Comparison of ENCODE assay signal across 30 mouse cellular contexts in genomic region chr15:42322940-42323339, GRCm38 (mm10).
DNase-seq lines count a peak whose midpoint lies in the region; ATAC-seq lines count a peak whose summit lies in the region.
"Had no signal": no experiment of that assay in that cellular context is flagged by ENCODE, and none has a peak within 500 bp of the region (broad histone marks: within the 10 kb centered on the region; RNA-seq: fewer than 3 reads in every experiment).

No protein-coding gene starts in this region.

- H3K9ac ChIP-seq in liver, embryonic 12.5 days: no peak overlapping the region
- H3K9ac ChIP-seq in liver, embryonic 13.5 days: no peak overlapping the region
- no peak overlapping the region for H3K9ac ChIP-seq in intestine, embryonic 16.5 days (ENCODE audit: low read depth, low read length)
- H3K9ac ChIP-seq: embryonic facial prominence, embryonic 13.5 days; forebrain, embryonic 13.5 days; forebrain, postnatal 0 days; heart, embryonic 12.5 days; heart, embryonic 15.5 days; hindbrain, embryonic 13.5 days had no signal

- 58% methylated on average over 1 of the region's 1 CpGs for WGBS in liver, embryonic 12.5 days (ENCODE audit: insufficient replicate concordance)
- WGBS in liver, embryonic 13.5 days (ENCODE audit: insufficient replicate concordance): 38% methylated on average over 1 of the region's 1 CpGs
- 88% methylated on average over 1 of the region's 1 CpGs for WGBS in intestine, embryonic 16.5 days

- no peaks in the 10 kb centered on the region for H3K9me3 ChIP-seq in liver, embryonic 12.5 days (replicated peaks)
- no peaks in the 10 kb centered on the region for H3K9me3 ChIP-seq in liver, embryonic 13.5 days (replicated peaks)
- no peaks in the 10 kb centered on the region for H3K9me3 ChIP-seq in intestine, embryonic 16.5 days (ENCODE audit: control insufficient read depth, low read length)
- H3K9me3 ChIP-seq: embryonic facial prominence, embryonic 10.5 days; embryonic facial prominence, embryonic 13.5 days; forebrain, embryonic 13.5 days; heart, embryonic 12.5 days; heart, embryonic 15.5 days; hindbrain, embryonic 10.5 days; hindbrain, embryonic 13.5 days had no signal

- H3K4me1 ChIP-seq in liver, embryonic 12.5 days: no peaks in the 10 kb centered on the region
- H3K4me1 ChIP-seq in liver, embryonic 13.5 days (replicated peaks): no peaks in the 10 kb centered on the region
- H3K4me1 ChIP-seq in intestine, embryonic 16.5 days (ENCODE audit: control insufficient read depth, insufficient read depth, low read length): no peaks in the 10 kb centered on the region
- H3K4me1 ChIP-seq: embryonic facial prominence, embryonic 10.5 days; embryonic facial prominence, embryonic 13.5 days; heart, embryonic 15.5 days; hindbrain, embryonic 10.5 days had no signal

- H3K4me3 ChIP-seq in liver, embryonic 12.5 days: no peak overlapping the region
- no peak overlapping the region for H3K4me3 ChIP-seq in liver, embryonic 13.5 days (replicated peaks)
- H3K4me3 ChIP-seq in intestine, embryonic 16.5 days (ENCODE audit: low read length): no peak overlapping the region
- H3K4me3 ChIP-seq: embryonic facial prominence, embryonic 10.5 days; embryonic facial prominence, embryonic 13.5 days; erythroblast, embryonic 14.5 days; forebrain, embryonic 13.5 days; gastrocnemius, adult 2 months; heart, embryonic 12.5 days; heart, embryonic 15.5 days; hindbrain, embryonic 10.5 days; hindbrain, embryonic 13.5 days had no signal

- H3K27ac ChIP-seq in liver, embryonic 12.5 days: no peak overlapping the region
- H3K27ac ChIP-seq in liver, embryonic 13.5 days: no peak overlapping the region
- H3K27ac ChIP-seq in intestine, embryonic 16.5 days (ENCODE audit: low read length): no peak overlapping the region
- H3K27ac ChIP-seq: embryonic facial prominence, embryonic 10.5 days; embryonic facial prominence, embryonic 13.5 days; forebrain, embryonic 13.5 days; gastrocnemius, adult 2 months; heart, embryonic 15.5 days; hindbrain, embryonic 10.5 days; hindbrain, embryonic 13.5 days had no signal

- DNase-seq in liver: no peak
- peak; percentile 48 for DNase-seq in c-Kit-positive CD71-positive TER-119-negative erythroid progenitor cells, embryonic 14.5 days (ENCODE audit: low read depth)
- DNase-seq in liver, embryonic 13.5 days: no peak
- no peak for DNase-seq in T-cell, adult 2 months (ENCODE audit: low spot score)
- no peak for DNase-seq in right cerebral cortex, postnatal 10 days (ENCODE audit: low spot score in 2 of 2)
- DNase-seq: adrenal gland, postnatal 10 days; adrenal gland, postnatal 36 days; cerebellum, adult 18-20 months; cerebellum, adult 9-10 months; cerebellum, postnatal 25 days; embryo, embryonic 11 days; forebrain, postnatal 0 days; gastrocnemius, adult 2 months; gastrocnemius, postnatal 14 days; heart, adult 11 months; heart, postnatal 10 days; heart, postnatal 36 days had no signal

- H3K4me2 ChIP-seq in liver, embryonic 12.5 days: no peak overlapping the region
- no peak overlapping the region for H3K4me2 ChIP-seq in liver, embryonic 13.5 days
- H3K4me2 ChIP-seq in intestine, embryonic 16.5 days (ENCODE audit: low read depth, low read length): no peak overlapping the region
- H3K4me2 ChIP-seq: embryonic facial prominence, embryonic 13.5 days; forebrain, embryonic 13.5 days; heart, embryonic 12.5 days; heart, embryonic 15.5 days; hindbrain, embryonic 13.5 days had no signal

- H3K36me3 ChIP-seq in liver, embryonic 12.5 days: no peaks in the 10 kb centered on the region
- H3K36me3 ChIP-seq in liver, embryonic 13.5 days: no peaks in the 10 kb centered on the region
- H3K36me3 ChIP-seq in intestine, embryonic 16.5 days (ENCODE audit: control insufficient read depth, insufficient read depth, low read length): no peaks in the 10 kb centered on the region
- H3K36me3 ChIP-seq: embryonic facial prominence, embryonic 10.5 days; embryonic facial prominence, embryonic 13.5 days; heart, embryonic 12.5 days; heart, embryonic 15.5 days; hindbrain, embryonic 10.5 days; hindbrain, embryonic 13.5 days had no signal

- no peaks in the 10 kb centered on the region for H3K27me3 ChIP-seq in liver, embryonic 12.5 days (replicated peaks)
- H3K27me3 ChIP-seq in liver, embryonic 13.5 days: no peaks in the 10 kb centered on the region
- H3K27me3 ChIP-seq in intestine, embryonic 16.5 days (replicated peaks; ENCODE audit: control insufficient read depth, insufficient read depth, low read length): no peaks in the 10 kb centered on the region
- H3K27me3 ChIP-seq: embryonic facial prominence, embryonic 13.5 days; forebrain, embryonic 13.5 days; heart, embryonic 12.5 days; heart, embryonic 15.5 days; hindbrain, embryonic 13.5 days had no signal

- ATAC-seq in liver, embryonic 12.5 days: peak; percentile 73
- ATAC-seq in liver, embryonic 13.5 days (ENCODE audit: low read depth): peak; percentile 74
- ATAC-seq in megakaryocyte-erythroid progenitor cell, adult 5-6 weeks (replicated peaks; ENCODE audit: low FRiP score, low TSS enrichment, poor library complexity, severe bottlenecking): peak; percentile 97
- ATAC-seq in intestine, embryonic 16.5 days: no peak
- ATAC-seq: CD4-positive, CD25-positive, alpha-beta regulatory T cell, adult 4 months; forebrain, embryonic 13.5 days; forebrain, postnatal 0 days; hindbrain, embryonic 16.5 days had no signal
